Mouse (Mus musculus): Measurements from ENCODE around the gene Fgf22.

The Fgf22 gene

DNA sequence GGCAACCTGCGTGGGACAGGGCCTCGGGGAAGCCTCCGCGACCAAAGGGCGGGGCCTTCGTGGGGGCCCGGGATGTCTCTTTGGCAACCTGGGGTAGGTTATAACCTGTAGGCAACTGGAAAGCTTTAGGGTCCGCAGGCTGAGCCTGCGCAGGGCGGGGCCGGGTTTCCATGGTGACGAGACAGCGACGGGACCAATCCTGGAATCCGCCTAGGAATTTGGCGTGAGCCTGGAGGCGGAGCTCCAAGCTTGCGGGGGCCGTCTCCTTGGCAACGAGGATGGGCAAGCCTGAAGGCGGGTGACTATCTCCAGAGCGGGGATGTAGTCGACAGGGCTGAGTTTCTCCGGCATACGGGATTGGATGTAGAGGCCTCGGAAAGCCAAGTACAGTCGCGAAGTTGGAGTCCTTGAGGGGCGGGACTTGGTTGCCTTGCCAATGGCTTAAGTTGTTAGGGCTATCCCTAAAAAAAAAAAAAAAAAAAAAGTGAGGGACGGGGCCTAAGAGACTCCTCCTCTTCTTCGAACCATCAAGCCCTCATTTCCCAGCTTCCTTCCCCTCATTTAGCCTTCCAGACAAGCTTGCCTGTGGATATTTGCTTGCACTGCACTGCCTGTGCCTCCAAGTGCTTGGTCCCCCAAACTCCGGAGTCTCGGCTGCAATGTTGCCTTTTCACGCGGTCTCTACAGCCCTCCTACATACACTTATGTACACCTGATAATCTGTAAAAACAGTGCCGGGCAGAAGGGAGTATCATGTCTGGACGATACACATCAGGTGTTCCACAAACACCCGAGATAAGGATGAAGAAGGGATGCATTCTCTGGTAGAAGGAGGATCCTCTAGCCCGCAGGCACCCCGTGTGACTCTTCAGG is 12.7 kb downstream of the Fgf22 start:
- peak; percentile 95 for DNase-seq (ENCODE audit: low spot score)

DNA sequence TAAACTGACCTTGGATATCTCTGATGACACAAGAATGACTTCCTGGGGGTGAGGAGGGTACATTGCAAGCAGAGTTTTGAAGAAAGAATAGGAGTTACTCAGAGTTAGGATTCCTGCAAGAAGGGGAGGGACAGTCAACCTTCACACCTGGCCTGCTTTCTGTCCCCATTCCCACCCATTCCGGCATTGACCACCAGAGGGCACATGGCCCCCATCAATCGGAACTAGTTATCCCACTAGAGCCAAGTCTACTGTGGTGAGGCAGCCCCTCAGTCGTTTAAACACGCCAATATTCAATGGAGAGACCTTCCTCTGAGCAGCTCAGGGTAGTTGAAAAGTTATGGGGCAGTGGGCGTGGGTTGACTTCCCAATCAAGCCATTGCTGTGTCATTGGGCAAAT is 13.5 kb downstream of the Fgf22 start:
- DNase-seq (ENCODE audit: low spot score) = peak; percentile 58

DNA sequence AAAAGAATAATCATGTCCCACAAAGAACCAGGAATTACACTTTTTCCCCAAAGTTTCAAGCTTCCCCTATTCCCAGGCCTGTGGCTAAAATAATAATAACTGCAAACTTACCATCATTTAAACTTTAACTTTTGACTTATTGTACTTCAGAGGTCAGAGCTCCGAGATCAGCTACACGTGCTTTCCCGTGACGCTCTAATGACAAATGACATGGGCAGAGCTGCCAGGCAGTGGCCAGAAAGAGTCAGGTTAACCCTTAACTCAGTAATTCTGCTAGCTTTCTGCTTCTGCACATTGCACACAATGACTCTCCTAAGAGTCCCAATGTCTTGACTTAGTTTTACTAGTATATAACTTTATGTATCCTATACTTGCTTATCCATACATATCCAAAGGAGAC is 14.5 kb downstream of the Fgf22 start:
- DNase-seq (ENCODE audit: low spot score) = no peak

DNA sequence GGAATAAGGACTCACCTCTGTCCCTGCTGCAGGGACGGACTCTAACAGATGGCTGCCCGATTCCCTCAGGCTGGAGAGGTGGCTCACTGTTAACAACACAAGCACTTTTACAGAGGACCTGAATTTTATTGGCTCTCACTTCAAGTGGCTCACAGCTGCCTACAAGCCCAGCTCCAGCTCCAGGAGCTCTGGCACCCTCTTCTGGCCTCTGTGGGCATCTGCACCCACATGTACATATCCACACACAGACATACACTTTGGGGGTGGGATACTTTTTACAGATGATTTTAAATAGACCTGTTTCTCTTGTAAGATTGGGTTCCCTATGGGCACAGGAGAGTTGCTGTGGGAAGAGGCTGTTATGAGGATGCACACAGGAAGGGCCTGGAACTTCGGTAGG is 17.4 kb downstream of the Fgf22 start:
- no peak for DNase-seq (ENCODE audit: low spot score)

DNA sequence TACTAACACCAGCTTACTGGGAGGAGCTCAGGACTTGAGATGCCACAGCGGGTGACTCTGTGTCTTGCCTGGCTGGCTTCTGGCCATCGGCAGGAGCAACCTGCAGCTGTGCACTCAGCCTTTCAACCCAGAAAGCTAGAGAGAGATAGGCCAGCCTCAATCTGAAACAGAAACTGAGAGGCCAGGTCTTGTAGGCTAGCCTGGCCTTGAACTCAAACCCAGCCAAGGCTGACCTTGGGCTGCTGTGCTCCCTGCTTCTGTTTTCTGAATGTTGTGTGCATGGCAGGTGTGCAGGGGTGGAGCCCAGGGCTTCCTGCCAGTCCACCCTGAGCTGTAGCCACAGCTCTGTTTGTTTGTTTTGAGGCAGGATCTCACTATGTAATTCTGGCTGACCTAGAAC is 18.3 kb downstream of the Fgf22 start:
- peak; percentile 55 for DNase-seq (ENCODE audit: low spot score)

DNA sequence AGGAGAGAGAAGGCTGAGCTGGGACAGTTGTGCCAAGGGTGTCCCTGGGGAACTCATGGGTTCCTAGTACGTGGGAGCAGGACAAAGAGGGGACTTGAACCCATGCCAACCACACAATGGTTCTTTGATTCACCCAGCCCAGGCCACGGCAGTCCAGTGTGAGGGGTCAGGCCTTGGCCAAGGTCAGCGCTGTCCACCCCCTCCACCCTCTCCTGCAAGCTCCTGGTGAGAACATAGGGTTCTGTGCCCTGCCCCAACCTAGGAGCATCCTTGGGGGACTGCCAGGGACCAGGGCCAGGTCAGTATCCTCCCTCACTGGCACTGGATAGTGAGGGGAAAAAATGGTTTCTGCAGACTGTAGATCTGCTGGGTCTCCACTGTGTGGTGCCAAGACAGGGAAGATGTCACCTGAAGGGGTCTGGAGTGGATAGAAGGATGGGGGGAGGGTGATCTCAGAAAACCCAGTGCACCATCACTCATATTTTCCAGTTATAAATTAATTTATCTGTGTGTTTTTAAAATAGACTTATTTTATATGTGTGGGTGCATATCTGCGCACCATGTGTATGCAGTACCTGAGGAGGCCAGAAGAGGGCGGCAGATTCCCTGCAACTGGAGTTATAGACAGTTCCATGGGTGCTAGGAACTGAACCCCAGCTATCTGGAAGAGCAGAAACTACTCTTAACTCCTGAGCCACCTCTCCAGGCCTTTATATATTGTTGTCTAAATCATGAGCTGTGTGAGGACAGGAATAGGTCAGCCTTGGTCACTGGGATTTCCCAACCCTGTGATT is 19.8 kb downstream of the Fgf22 start:
- peak; percentile 89 for DNase-seq (ENCODE audit: low spot score)

DNA sequence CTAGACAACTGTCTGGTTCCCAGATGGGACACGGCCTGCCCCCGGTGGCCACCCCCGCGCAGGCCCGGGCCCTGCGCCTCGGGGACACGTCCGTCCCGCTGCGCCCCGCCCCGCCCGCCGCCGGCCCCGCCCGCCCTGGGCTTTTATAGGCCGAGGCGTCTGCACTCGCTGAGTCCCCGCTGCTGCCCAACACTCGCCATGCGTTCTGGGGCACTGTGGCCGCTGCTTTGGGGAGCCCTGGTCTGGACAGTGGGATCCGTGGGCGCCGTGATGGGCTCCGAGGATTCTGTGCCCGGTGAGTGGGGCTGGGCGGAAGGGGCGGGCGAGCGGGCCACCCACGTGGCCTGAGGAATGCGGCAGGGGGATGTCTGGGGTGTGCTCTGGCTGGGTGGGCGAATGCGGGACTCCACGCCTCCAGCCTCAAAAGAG is 22.2 kb downstream of the Fgf22 start, which contains the start of gene Fstl3:
Gene Fstl3, plus strand, starts transcription at position 170 of the 429 bp plus-strand sequence.
- no peak for DNase-seq (ENCODE audit: low spot score)

DNA sequence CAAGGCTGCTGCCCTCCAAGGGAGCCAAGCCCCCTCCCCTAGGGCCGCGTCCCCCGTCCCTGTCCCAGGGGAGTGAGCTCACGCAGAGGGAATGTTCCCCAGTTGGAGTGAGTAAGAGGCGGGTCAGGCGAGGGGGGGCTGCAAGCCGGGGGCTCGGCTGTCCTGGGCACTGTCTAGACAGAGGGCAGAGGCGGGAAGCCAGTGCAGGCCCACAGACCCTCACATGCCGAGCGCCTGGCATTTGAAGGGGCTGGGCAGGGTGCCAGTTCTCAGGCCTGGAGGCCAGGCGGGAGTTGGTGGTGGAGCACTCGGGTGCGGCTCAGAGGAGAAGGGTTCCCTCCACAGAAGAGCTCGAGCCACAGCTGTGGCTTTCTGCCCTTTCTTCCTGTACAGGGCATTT is 23.1 kb downstream of the Fgf22 start:
- DNase-seq (ENCODE audit: low spot score) = peak; percentile 53

DNA sequence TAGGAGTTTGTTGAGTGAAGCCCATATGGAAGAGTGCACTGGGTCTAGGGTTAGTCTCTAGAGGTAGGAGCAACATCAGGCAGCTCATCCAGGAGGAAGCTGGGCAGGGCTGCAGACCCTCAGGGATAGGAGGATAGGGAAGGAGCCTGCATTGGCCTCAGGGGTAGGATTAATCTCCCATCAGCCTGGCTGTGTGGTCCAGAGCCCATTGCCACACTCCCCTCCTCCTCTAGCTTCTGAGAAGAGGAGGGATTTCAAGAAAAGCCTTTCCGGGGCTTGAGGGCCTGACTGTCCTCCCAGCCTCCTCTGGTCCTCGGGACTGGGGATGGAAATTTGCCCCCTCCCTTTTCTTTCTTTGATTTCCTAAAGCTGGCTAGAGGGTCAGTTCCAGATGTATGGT is 24.3 kb downstream of the Fgf22 start:
- no peak for DNase-seq (ENCODE audit: low spot score)

DNA sequence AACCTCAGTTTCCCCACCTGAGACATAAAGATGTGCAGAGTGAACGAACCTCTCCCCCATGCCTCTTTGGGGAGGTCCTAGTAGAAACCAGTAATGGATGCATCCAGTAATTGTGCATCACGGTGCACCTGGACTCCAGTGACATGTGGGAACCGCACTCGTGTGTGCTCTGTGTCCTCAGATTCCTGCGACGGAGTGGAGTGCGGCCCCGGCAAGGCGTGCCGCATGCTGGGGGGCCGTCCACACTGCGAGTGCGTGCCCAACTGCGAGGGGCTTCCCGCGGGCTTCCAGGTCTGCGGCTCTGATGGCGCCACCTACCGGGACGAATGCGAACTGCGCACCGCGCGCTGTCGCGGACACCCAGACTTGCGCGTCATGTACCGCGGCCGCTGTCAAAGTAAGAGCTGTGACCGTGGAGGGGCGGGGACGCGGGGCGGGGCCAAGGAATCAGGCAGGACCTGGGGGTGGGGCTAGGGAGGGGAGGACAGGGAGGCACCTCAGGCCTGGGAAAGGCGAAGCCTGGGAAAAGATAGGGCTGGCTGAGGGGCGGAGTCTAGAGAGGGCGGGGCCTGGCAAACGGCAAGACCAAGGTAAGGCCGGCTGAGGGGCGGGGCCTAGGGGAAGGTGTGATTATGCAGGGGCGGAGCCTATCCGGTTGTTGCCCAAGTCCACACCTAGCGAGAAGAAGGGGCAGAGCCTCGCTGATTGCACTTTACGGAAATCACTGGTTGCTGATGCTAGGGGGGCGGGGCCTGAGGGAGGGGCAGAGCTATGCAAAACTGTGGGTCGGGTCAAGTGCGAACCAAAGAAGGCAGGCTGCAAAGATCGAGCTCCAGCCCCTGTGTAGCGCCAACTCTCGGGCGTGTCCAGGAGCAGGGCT is 25.1 kb downstream of the Fgf22 start:
- DNase-seq (ENCODE audit: low spot score) = peak; percentile 97

DNA sequence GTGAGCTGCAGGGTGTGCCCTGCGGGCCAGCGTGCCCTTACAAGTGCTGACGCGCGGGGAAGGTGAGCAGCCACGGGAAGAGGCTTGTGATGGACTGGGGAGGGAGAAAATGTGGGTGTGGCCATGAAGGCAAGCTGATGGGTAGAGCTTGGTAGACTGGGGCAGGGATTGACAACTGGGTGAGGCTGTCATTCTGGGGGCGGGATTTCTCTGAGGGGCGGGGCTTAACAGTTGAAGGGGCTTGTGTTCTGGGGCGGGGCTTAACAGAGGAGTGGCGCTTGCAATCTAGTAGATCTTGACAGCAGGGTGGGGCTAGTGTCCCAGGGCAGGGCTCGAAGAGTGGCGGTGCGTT is 25.8 kb downstream of the Fgf22 start:
- DNase-seq (ENCODE audit: low spot score) = no peak

DNA sequence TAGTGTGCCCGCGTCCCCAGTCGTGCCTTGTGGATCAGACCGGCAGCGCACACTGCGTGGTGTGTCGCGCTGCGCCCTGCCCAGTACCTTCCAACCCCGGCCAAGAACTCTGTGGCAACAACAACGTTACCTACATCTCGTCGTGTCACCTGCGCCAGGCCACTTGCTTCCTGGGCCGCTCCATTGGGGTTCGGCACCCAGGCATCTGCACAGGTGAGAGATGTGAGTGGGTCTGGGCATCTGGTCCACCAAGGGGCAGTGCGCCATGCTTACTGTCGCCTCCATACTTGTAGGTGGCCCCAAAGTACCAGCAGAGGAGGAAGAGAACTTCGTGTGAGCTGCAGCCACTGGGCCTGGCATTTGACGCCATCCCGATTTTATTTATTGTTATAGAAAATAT is 26.3 kb downstream of the Fgf22 start:
- no peak for DNase-seq (ENCODE audit: low spot score)

DNA sequence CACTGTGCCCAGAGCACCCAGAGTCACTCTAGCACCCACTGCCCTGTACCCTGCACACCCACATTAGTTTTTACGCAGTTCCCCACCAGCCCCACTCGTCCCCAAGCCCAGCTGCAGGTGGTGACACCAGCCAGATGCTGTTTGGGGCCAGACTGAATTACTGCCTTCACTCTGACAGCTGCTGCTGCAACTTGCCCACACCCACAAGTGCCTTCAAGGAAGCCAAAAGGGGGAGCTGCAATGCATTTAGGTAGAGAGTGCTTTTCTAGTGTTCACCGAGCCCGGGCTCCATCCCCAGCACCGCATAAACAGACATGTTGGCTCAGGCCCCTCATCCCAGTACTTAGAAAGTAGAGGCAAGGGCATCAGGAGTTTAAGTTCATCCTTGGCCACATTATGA is 27.1 kb downstream of the Fgf22 start:
- no peak for DNase-seq (ENCODE audit: low spot score)

DNA sequence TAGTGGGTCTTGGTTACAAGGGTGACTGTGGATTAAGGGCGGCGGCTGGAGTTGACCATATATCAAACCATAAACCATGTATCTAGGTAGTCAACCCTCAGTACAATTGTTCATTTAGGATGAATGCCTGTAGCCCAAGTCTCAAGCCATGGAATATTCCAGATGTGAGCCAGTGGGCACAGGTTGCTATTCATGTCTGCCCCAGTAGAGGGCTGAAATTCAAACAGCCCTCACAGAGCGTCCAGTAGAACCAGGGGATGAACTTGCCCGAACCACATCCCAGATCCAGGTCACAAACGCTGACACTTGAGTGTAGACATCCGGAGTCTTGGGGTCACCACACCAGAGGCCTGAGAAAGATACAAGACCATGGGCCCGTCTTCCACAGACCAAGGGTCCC is 28.2 kb downstream of the Fgf22 start:
- DNase-seq (ENCODE audit: low spot score) = no peak

DNA sequence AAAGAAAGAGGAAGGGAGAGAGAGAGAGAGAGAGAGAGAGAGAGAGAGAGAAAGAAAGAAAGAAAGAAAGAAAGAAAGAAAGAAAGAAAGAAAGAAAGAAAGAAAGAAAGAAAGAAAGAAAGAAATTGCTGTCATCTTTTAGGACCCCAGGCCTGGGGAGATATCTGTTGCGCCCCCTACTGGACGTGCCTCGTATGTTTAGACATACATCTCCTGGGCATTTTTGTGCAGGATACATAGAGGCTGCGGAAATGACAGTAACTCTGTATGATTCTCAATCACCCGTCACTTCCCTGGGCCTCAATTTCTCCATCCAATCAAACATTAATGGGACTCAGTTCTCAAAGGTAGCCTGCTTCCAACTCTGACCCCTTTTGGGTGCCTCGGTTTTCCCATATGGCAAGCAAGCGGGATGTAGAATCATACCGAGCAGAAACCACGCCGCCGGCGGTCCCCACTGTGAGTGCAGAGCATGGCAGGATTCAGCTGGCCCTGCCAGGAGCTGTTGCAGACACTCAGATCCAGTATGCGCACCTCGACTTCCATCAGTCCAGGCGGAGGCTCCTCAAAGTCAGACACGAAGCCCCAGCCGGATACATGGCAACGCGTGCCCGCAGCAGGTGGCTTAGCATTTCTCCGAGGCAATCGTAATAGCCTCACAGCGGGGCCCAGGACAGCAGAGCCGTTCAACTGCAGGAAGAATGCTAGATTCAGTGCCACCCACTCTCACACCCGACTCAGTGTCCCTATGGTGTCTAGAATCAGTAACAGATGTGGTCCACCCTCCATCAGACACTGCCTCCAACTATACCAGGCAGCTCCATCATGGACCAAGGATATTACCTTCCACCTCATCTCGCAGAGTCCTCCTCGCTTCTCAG is 29.3 kb downstream of the Fgf22 start:
- DNase-seq (ENCODE audit: low spot score) = peak; percentile 68

DNA sequence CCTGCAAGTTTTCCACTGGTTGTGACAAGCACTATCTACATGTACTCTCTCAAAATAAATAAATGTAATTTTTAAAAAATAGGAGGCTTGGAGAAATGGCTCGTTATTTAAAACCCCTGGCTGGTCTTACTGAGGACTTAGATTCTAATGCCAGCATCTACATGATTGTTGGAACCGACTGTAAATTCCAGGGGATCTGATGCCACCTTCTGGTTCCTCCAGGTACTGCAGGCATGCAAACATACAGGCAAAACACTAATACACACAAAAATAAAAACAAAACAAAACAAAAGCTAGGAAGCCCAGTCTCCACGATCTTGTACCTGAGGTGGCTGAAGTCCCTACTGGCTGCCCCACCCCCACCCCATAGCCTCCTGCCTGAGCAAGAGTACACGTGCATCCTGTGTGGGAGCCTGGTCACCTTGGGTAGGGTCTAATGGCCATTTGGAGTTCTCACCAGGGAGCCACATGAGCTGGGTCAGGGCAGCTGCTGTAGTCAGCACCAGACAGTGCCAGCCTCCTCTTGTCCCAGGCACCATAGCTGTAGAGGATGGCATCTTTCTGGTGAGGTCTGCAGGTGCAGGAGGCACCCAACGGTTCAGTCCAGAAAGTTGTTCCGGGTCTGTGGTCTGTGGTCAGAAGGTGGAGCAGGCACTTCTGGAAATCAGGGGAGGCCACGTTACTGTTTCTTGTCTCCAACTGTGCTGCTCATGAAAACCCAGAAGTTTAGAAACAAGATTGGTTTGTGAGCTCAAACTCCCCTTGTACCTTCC is 33.7 kb downstream of the Fgf22 start:
- DNase-seq (ENCODE audit: low spot score) = no peak

DNA sequence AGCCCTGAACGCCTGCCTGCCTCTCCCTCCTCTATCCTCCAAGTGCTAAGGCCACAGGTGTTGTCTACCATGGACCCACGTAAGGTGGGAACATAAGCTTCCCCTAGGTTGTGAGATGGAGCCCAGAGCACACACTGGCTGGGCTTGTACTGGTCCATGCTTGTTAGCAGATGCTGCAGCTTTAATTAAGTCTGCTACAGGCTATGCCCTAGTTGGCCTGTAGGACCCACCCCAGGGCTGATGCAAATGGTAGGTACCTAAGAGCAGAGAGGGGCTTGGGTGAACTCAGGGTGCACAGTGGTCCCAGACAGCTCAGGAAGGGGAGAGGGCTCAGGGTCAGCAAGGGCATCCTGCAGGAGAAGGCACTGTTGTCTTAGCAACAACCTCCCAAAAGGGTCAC is 34.7 kb downstream of the Fgf22 start:
- DNase-seq (ENCODE audit: low spot score) = no peak

DNA sequence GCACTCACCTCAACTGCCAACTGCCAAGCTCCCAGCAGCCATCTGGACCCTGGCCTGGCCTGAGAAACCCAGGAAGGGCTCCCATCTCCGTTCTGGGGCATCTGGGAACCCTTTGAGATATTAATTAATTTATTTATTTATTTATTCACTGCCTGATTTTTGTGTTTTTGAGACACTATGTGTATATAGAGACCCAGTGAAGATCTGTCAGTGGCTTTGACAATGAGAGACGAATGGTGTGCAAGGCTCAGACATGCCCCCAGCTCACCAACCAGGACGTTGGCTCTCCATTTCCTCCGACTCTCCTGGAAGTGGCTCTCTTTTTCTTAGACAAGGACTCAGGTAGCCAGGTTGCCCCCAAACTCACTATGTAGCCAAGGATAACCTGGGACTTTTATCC is 36.0 kb downstream of the Fgf22 start, which contains the start of gene Prss57:
Gene Prss57, minus strand, starts transcription at position 101 of the 400 bp plus-strand sequence.
- no peak for DNase-seq (ENCODE audit: low spot score)

DNA sequence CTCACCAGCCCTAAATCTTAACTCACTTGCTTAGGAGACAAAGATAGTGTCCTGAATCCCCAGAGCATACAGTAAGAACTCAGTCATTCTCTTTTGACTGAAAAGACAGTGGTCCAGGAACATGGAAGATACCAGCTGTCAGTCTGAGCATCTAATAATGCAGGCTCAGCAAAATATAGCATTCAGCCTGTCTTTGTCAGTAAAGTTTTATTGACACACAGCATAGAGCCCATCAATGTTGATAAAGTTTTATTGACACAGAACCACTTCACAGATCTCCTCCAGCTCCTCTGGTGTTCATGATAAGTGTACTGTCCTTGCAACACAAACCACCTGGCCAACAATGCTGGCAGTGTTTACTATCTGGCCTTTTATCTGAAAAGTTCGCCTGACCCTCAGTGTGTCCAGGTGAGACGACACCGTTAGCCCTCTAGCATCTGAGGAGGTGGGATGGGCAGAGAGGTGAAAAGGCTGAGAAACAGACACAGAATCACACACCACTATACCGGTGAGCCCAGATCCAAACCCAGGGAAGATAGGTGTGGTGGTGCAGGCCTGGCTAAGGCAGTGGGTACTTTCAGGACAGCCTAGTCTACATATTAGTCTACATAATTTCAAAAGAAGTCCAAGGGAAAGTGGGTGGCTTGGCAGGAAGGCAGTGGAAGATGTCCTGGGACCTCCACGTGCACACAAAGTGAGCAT is 37.6 kb downstream of the Fgf22 start:
- DNase-seq (ENCODE audit: low spot score) = no peak

Data from testis, postnatal 14 days (tissue).